Mouse (Mus musculus): ENCODE measurements at regions not wholly inside any gene's neighbourhood (a gene's known extent, or its start where the extent isn't known, plus 50 kb on each side); places are given as distances from the start of the nearest gene placed in this dataset.
"Not testable (repeated sequence)": the region's sequence is repeated elsewhere in the genome, so short reads cannot be mapped to it uniquely, and the experiment has no call there.

DNA sequence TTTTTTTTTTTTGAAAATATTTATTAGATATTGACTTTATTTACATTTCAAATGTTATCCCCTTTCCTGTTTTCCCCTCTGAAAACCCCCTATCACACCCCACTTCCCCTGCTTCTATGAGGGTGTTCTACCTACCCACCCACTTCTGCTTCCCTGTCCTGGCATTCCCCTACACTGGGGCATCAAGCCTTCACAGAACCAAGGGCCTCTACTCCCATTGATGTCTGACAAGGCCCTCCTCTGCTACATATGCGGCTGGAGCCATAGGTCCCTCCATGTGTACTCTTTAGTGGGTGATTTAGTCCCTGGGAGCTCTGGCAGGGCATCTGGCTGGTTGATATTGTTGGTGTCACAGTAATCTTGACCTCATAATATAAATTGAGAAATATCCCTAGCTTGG, 79.1 kb downstream of the Gm13691 start:
- not testable (repeated sequence) for TF ChIP-seq CTCF (IDR thresholded peaks at IDR 0.05; ENCODE audit: borderline replicate concordance, extremely low read depth, insufficient read depth, insufficient read length); POLR2A (IDR thresholded peaks at IDR 0.05; ENCODE audit: borderline replicate concordance, extremely low read depth, insufficient read depth, insufficient read length, poor library complexity, severe bottlenecking)

All from brain, embryonic 14.5 days (tissue).